Mouse (Mus musculus) testis, adult 2 months (tissue): ENCODE data around the gene Dnm2.

Source experiments
- CTCF ChIP-seq: fragments of 200-500 bp; IDR thresholded peaks from 2 replicates; pipeline ENCODE4 v1.5.1; 2012; ENCODE audit warnings: low read depth, mild to moderate bottlenecking, inconsistent platforms, low read length, moderate library complexity; ENCODE audit not compliant: control insufficient read depth, insufficient read depth, insufficient replicate concordance
- POLR2A ChIP-seq: fragments of 200-500 bp; IDR thresholded peaks from 2 replicates; pipeline ENCODE4 v1.6.1; 2012; ENCODE audit warnings: low read depth, mild to moderate bottlenecking, inconsistent platforms, low read length, moderate library complexity; ENCODE audit not compliant: control insufficient read depth

DNA sequence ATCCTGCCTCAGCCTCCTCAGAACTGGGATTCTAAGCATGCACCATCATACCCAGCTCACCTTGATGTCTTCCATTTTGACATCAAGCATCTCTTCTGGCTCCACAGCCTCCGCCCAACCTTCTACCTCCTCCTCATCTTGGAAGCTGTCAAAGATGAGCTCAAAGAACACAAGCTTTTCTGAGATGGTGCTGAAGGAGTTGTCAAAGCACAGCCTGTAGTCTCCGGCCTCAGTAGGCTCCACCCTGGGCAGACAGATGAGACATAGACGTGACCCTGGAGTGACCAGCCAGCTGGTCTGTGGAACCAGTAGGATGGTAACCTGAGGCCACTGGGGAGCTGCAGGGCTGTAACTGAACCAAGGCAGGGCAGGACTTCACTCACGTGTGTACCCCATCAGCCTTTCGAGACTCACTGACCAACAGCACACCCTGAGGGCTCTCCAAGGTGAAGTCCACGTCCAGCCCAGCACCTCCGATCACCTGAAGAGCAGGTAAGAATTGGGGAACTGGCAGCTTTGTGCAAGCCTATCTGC lies 84.2 kb downstream of the Dnm2 start:
- TF ChIP-seq CTCF (no peak), POLR2A (no peak)
